Mouse (Mus musculus) intestine, embryonic 14.5 days (tissue): ENCODE results near the gene Gm5478. TPM values are rescaled to one million over a fixed set of nuclear protein-coding genes. Genes with fewer than 3 reads are reported as not detected.
"Not testable (repeated sequence)": the region's sequence is repeated elsewhere in the genome, so short reads cannot be mapped to it uniquely, and the experiment has no call there.

Experiments used
- ATAC-seq: fragments of 200-750 bp; cut with Nextera tagmentation; replicated peaks from 2 replicates; pipeline ENCODE4 v1.8.0; 2017; ENCODE audit warnings: low read depth, moderate number of reproducible peaks, moderate TSS enrichment, moderate library complexity; ENCODE audit not compliant: low FRiP score, low TSS enrichment
- DNase-seq: peaks from one replicate; pipeline ENCODE4 v3.0.0-alpha.2; 2018; ENCODE audit warnings: low spot score
- H3K27ac ChIP-seq: fragments of 300-500 bp; sonication (generic); 2 replicates; pipeline ENCODE4 v1.5.1; 2014; ENCODE audit warnings: low read depth, mild to moderate bottlenecking, control low read depth
- H3K27me3 ChIP-seq: fragments of 300-500 bp; sonication (generic); replicated peaks from 2 replicates; pipeline ENCODE4 v1.6.1; 2014; ENCODE audit warnings: low read length, control low read depth; ENCODE audit not compliant: control insufficient read depth, insufficient read depth
- H3K36me3 ChIP-seq: fragments of 300-500 bp; sonication (generic); 2 replicates; pipeline ENCODE4 v1.6.1; 2014; ENCODE audit warnings: low read length, control low read depth; ENCODE audit not compliant: control insufficient read depth, insufficient read depth
- H3K4me1 ChIP-seq: fragments of 300-500 bp; sonication (generic); replicated peaks from 2 replicates; pipeline ENCODE4 v1.6.1; 2014; ENCODE audit warnings: low read length, control low read depth, mixed read lengths; ENCODE audit not compliant: control insufficient read depth, insufficient read depth
- H3K4me2 ChIP-seq: fragments of 300-500 bp; sonication (generic); 2 replicates; pipeline ENCODE4 v1.6.1; 2014; ENCODE audit warnings: low read length
- H3K4me3 ChIP-seq: fragments of 300-500 bp; sonication (generic); 2 replicates; pipeline ENCODE4 v1.5.1; 2014; ENCODE audit warnings: low read depth, low read length, control low read depth, mixed read lengths
- H3K9ac ChIP-seq: fragments of 300-500 bp; sonication (generic); 2 replicates; pipeline ENCODE4 v1.6.1; 2014; ENCODE audit warnings: mild to moderate bottlenecking, low read length
- H3K9me3 ChIP-seq: fragments of 300-500 bp; sonication (generic); 2 replicates; pipeline ENCODE4 v1.6.1; 2016; ENCODE audit warnings: low read length, control low read depth; ENCODE audit not compliant: control insufficient read depth
- WGBS: fragments of 180-500 bp; shearing (Covaris S2); extraction: QIAGEN DNeasy Blood & Tissue Kit; methylation state at CpG from one replicate; pipeline ENCODE4 v1.1.7; 2014; 5-methylcytosine and 5-hydroxymethylcytosine counted together
- polyA plus RNA-seq: library from polyadenylated mRNA; unstranded; fragments of >200 nt; fragmentation: Nextera tagmentation; extraction: Ambion mirVana; gene quantifications from 2 replicates; pipeline ENCODE4 v1.2.1, GENCODE M21; 2014

Gene Gm5478
- polyA plus RNA-seq: not detected in 2 replicates

GRCm38 (mm10) chr15:101647280-101647679 lies at the start of gene Gm5478:
Gm5478 (minus strand) TSS chr15:101647380.
- Histone ChIP-seq H3K9ac (no peak within 1 kb of the TSS), H3K4me1 (no peaks in the 10 kb centered on the region), H3K27ac (no peak within 1 kb of the TSS), H3K36me3 (no peaks in the 10 kb centered on the region), H3K9me3 (no peaks in the 10 kb centered on the region), H3K27me3 (no peaks in the 10 kb centered on the region), H3K4me2 (no peak within 1 kb of the TSS), H3K4me3 (no peak within 1 kb of the TSS)
- ATAC-seq: no peak
- no peak for DNase-seq
- 80% methylated on average over 3 of the region's 3 CpGs for WGBS

GRCm38 (mm10) chr15:101694207-101694606 lies 47.0 kb upstream of the Gm5478 start, which contains the start of gene Krt6a:
Krt6a (minus strand) TSS chr15:101694307.
- no peak for DNase-seq
- H3K9ac ChIP-seq: no peak within 1 kb of the TSS

GRCm38 (mm10) chr15:101690460-101690859 lies 43.3 kb upstream of the Gm5478 start:
- not testable (repeated sequence) for H3K4me2 ChIP-seq, H3K27ac ChIP-seq, H3K4me1 ChIP-seq, H3K27me3 ChIP-seq, DNase-seq, H3K36me3 ChIP-seq, H3K9ac ChIP-seq, ATAC-seq, H3K9me3 ChIP-seq, H3K4me3 ChIP-seq
- WGBS: 93% methylated on average over 5 of the region's 5 CpGs

More at GRCm38 (mm10) chr15:101694207-101694606, 47.0 kb upstream of the Gm5478 start, which contains the start of gene Krt6a:
- H3K4me1 ChIP-seq: no peaks in the 10 kb centered on the region
- H3K4me2 ChIP-seq: no peak within 1 kb of the TSS
- H3K27ac ChIP-seq: no peak within 1 kb of the TSS
- no peaks in the 10 kb centered on the region for H3K9me3 ChIP-seq
- H3K4me3 ChIP-seq: no peak within 1 kb of the TSS
- ATAC-seq: no peak
- no peaks in the 10 kb centered on the region for H3K27me3 ChIP-seq
- no peaks in the 10 kb centered on the region for H3K36me3 ChIP-seq
- 73% methylated on average over 5 of the region's 5 CpGs for WGBS

GRCm38 (mm10) chr15:101688161-101688560 lies 41.0 kb upstream of the Gm5478 start:
- Histone ChIP-seq H3K36me3 (no peaks in the 10 kb centered on the region), H3K9ac (no peak overlapping the region), H3K4me3 (no peak overlapping the region), H3K9me3 (no peaks in the 10 kb centered on the region), H3K4me1 (no peaks in the 10 kb centered on the region), H3K27ac (no peak overlapping the region), H3K4me2 (no peak overlapping the region), H3K27me3 (no peaks in the 10 kb centered on the region)
- DNase-seq (no peak), ATAC-seq (no peak)
- 67% methylated on average over 2 of the region's 2 CpGs for WGBS

GRCm38 (mm10) chr15:101680187-101680586 lies 33.0 kb upstream of the Gm5478 start, which contains the start of gene Krt6b:
Krt6b (minus strand) TSS chr15:101680287.
- no peaks in the 10 kb centered on the region for H3K27me3 ChIP-seq
- ATAC-seq (no peak), DNase-seq (no peak)
- H3K4me2 ChIP-seq: no peak within 1 kb of the TSS
- H3K9ac ChIP-seq: no peak within 1 kb of the TSS
- 84% methylated on average over 2 of the region's 2 CpGs for WGBS
- H3K36me3 ChIP-seq: no peaks in the 10 kb centered on the region
- no peaks in the 10 kb centered on the region for H3K9me3 ChIP-seq
- H3K4me1 ChIP-seq: no peaks in the 10 kb centered on the region
- no peak within 1 kb of the TSS for H3K27ac ChIP-seq
- H3K4me3 ChIP-seq: no peak within 1 kb of the TSS

GRCm38 (mm10) chr15:101675978-101676377 lies 28.8 kb upstream of the Gm5478 start:
- WGBS: 72% methylated on average over 1 of the region's 1 CpGs
- H3K4me1 ChIP-seq: no peaks in the 10 kb centered on the region
- H3K27me3 ChIP-seq: no peaks in the 10 kb centered on the region
- DNase-seq (no peak), ATAC-seq (no peak)
- H3K36me3 ChIP-seq: no peaks in the 10 kb centered on the region
- H3K4me3 ChIP-seq: no peak overlapping the region
- no peak overlapping the region for H3K4me2 ChIP-seq
- H3K9me3 ChIP-seq: no peaks in the 10 kb centered on the region
- no peak overlapping the region for H3K27ac ChIP-seq
- H3K9ac ChIP-seq: no peak overlapping the region

- Histone ChIP-seq H3K4me3 (no peak overlapping the region), H3K4me1 (no peaks in the 10 kb centered on the region), H3K9ac (no peak overlapping the region), H3K27ac (no peak overlapping the region), H3K4me2 (no peak overlapping the region), H3K27me3 (no peaks in the 10 kb centered on the region), H3K9me3 (no peaks in the 10 kb centered on the region), H3K36me3 (no peaks in the 10 kb centered on the region)
- 84% methylated on average over 5 of the region's 5 CpGs for WGBS
- DNase-seq: no peak
- no peak for ATAC-seq
Observed at GRCm38 (mm10) chr15:101652736-101653265, 5.6 kb upstream of the Gm5478 start.

- DNase-seq (no peak), ATAC-seq (no peak)
- H3K9me3 ChIP-seq: no peaks in the 10 kb centered on the region
- no peak within 1 kb of the TSS for H3K9ac ChIP-seq
- WGBS: 65% methylated on average over 2 of the region's 2 CpGs
- no peak within 1 kb of the TSS for H3K4me3 ChIP-seq
- H3K4me2 ChIP-seq: no peak within 1 kb of the TSS
- H3K27me3 ChIP-seq: no peaks in the 10 kb centered on the region
- H3K36me3 ChIP-seq: no peaks in the 10 kb centered on the region
- H3K27ac ChIP-seq: no peak within 1 kb of the TSS
- H3K4me1 ChIP-seq: no peaks in the 10 kb centered on the region
Observed at GRCm38 (mm10) chr15:101627884-101628283, 19.3 kb downstream of the Gm5478 start, which contains the start of gene Gm5414. Gm5414 (minus strand) TSS chr15:101628188.

GRCm38 (mm10) chr15:101599123-101599522 lies 48.1 kb downstream of the Gm5478 start:
- Histone ChIP-seq H3K4me2 (no peak overlapping the region), H3K27me3 (no peaks in the 10 kb centered on the region), H3K27ac (no peak overlapping the region), H3K36me3 (no peaks in the 10 kb centered on the region), H3K9me3 (no peaks in the 10 kb centered on the region), H3K9ac (no peak overlapping the region), H3K4me1 (0 out of 2 replicates have a peak, but pooled peaks cover 3% of the 10 kb centered on the region), H3K4me3 (no peak overlapping the region)
- WGBS: 41% methylated on average over 6 of the region's 6 CpGs
- DNase-seq (no peak), ATAC-seq (no peak)
